Mouse (Mus musculus): ENCODE measurements around the gene Gm10073. TPM values are rescaled to one million over a fixed set of nuclear protein-coding genes. Genes with fewer than 3 reads are reported as not detected.

Gm10073 gene
- total and polyA plus RNA-seq, 2 experiments, result 12.4 to 64.6 TPM

GRCm38 (mm10) chr8:106556068-106556645, 17.1 kb downstream of the Gm10073 start:
- H3K9ac ChIP-seq (ENCODE audit: low read depth, low read length), result no peak overlapping the region
- no peaks in the 10 kb centered on the region for H3K79me2 ChIP-seq (ENCODE audit: control insufficient read depth, insufficient read depth, low read length)
- no peak for TF ChIP-seq POLR2A (IDR thresholded peaks at IDR 0.05; ENCODE audit: extremely low read depth, insufficient read depth, low read length)
- no peak for TF ChIP-seq CTCF (IDR thresholded peaks at IDR 0.05; ENCODE audit: low read depth, low read length)
- no peaks in the 10 kb centered on the region for H3K36me3 ChIP-seq (ENCODE audit: control insufficient read depth, insufficient read depth, low read length)
- no peak for DNase-seq (ENCODE audit: extremely low read depth, low read depth, low spot score)
- H3K4me1 ChIP-seq (ENCODE audit: control insufficient read depth, insufficient read depth, low read length), result no peaks in the 10 kb centered on the region
- no peak overlapping the region for H3K27ac ChIP-seq (replicated peaks; ENCODE audit: insufficient read depth, low read depth, low read length)
- no peak overlapping the region for H3K4me3 ChIP-seq (ENCODE audit: insufficient read depth, low read depth, low read length)
- 81% methylated on average over 5 of the region's 7 CpGs for WGBS
- H3K27me3 ChIP-seq (ENCODE audit: control insufficient read depth, insufficient read depth, low read length), result no peaks in the 10 kb centered on the region

GRCm38 (mm10) chr8:106554011-106554410, 19.2 kb downstream of the Gm10073 start:
- DNase-seq (ENCODE audit: extremely low read depth, low read depth, low spot score), result no peak
- Histone ChIP-seq H3K9ac (ENCODE audit: low read depth, low read length) (no peak overlapping the region), H3K4me3 (ENCODE audit: insufficient read depth, low read depth, low read length) (no peak overlapping the region), H3K4me1 (ENCODE audit: control insufficient read depth, insufficient read depth, low read length) (no peaks in the 10 kb centered on the region), H3K27me3 (ENCODE audit: control insufficient read depth, insufficient read depth, low read length) (no peaks in the 10 kb centered on the region), H3K79me2 (ENCODE audit: control insufficient read depth, insufficient read depth, low read length) (no peaks in the 10 kb centered on the region), H3K36me3 (ENCODE audit: control insufficient read depth, insufficient read depth, low read length) (no peaks in the 10 kb centered on the region), H3K27ac (replicated peaks; ENCODE audit: insufficient read depth, low read depth, low read length) (no peak overlapping the region)
- TF ChIP-seq CTCF (IDR thresholded peaks at IDR 0.05; ENCODE audit: low read depth, low read length), result peak; percentile 24; the same call in 1 of the 2 replicates
- TF ChIP-seq POLR2A (IDR thresholded peaks at IDR 0.05; ENCODE audit: extremely low read depth, insufficient read depth, low read length), result no peak
- WGBS, result 97% methylated on average over 5 of the region's 5 CpGs

DNA sequence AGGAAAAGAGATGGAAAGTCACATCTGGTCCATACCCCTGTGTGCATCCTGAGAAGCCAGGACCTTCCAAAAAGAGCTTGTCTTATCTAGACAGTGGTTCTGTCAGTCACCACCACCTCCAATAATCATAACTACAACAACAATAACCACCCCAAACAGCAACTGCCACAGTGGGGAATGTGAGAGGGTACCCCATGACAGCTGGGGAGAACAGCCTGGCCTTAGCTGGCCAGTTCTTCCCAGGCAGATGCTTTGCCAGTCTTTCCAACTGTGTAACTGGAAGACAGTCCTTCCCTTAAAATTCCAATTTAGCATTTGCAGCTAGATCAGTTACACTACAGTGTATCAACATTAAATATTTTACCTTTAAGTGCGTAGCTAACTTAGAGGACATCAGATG, 22.4 kb downstream of the Gm10073 start:
- Histone ChIP-seq H3K9ac (ENCODE audit: low read depth, low read length) (no peak overlapping the region), H3K79me2 (ENCODE audit: control insufficient read depth, insufficient read depth, low read length) (no peaks in the 10 kb centered on the region), H3K4me3 (ENCODE audit: insufficient read depth, low read depth, low read length) (no peak overlapping the region), H3K4me1 (ENCODE audit: control insufficient read depth, insufficient read depth, low read length) (no peaks in the 10 kb centered on the region), H3K27ac (replicated peaks; ENCODE audit: insufficient read depth, low read depth, low read length) (no peak overlapping the region), H3K36me3 (ENCODE audit: control insufficient read depth, insufficient read depth, low read length) (no peaks in the 10 kb centered on the region), H3K27me3 (ENCODE audit: control insufficient read depth, insufficient read depth, low read length) (no peaks in the 10 kb centered on the region)
- 100% methylated on average over 1 of the region's 1 CpGs for WGBS
- no peak for TF ChIP-seq CTCF (IDR thresholded peaks at IDR 0.05; ENCODE audit: low read depth, low read length)
- no peak for TF ChIP-seq POLR2A (IDR thresholded peaks at IDR 0.05; ENCODE audit: extremely low read depth, insufficient read depth, low read length)
- no peak for DNase-seq (ENCODE audit: extremely low read depth, low read depth, low spot score)

GRCm38 (mm10) chr8:106548366-106548936, 24.8 kb downstream of the Gm10073 start:
- 89% methylated on average over 10 of the region's 10 CpGs for WGBS

GRCm38 (mm10) chr8:106546746-106547145, 26.5 kb downstream of the Gm10073 start:
- DNase-seq (ENCODE audit: extremely low read depth, low read depth, low spot score), result no peak
- TF ChIP-seq POLR2A (IDR thresholded peaks at IDR 0.05; ENCODE audit: extremely low read depth, insufficient read depth, low read length) (no peak), CTCF (IDR thresholded peaks at IDR 0.05; ENCODE audit: low read depth, low read length) (no peak)
- H3K36me3 ChIP-seq (ENCODE audit: control insufficient read depth, insufficient read depth, low read length), result no peaks in the 10 kb centered on the region
- H3K9ac ChIP-seq (ENCODE audit: low read depth, low read length), result no peak overlapping the region
- H3K79me2 ChIP-seq (ENCODE audit: control insufficient read depth, insufficient read depth, low read length), result no peaks in the 10 kb centered on the region
- H3K27ac ChIP-seq (replicated peaks; ENCODE audit: insufficient read depth, low read depth, low read length), result no peak overlapping the region
- WGBS, result 84% methylated on average over 7 of the region's 7 CpGs
- no peaks in the 10 kb centered on the region for H3K4me1 ChIP-seq (ENCODE audit: control insufficient read depth, insufficient read depth, low read length)
- H3K4me3 ChIP-seq (ENCODE audit: insufficient read depth, low read depth, low read length), result no peak overlapping the region
- no peaks in the 10 kb centered on the region for H3K27me3 ChIP-seq (ENCODE audit: control insufficient read depth, insufficient read depth, low read length)

More at GRCm38 (mm10) chr8:106548366-106548936, 24.8 kb downstream of the Gm10073 start:
- DNase-seq (ENCODE audit: extremely low read depth, low read depth, low spot score), result no peak
- Histone ChIP-seq H3K36me3 (ENCODE audit: control insufficient read depth, insufficient read depth, low read length) (no peaks in the 10 kb centered on the region), H3K27ac (replicated peaks; ENCODE audit: insufficient read depth, low read depth, low read length) (no peak overlapping the region), H3K4me3 (ENCODE audit: insufficient read depth, low read depth, low read length) (no peak overlapping the region), H3K4me1 (ENCODE audit: control insufficient read depth, insufficient read depth, low read length) (no peaks in the 10 kb centered on the region), H3K9ac (ENCODE audit: low read depth, low read length) (no peak overlapping the region), H3K79me2 (ENCODE audit: control insufficient read depth, insufficient read depth, low read length) (no peaks in the 10 kb centered on the region), H3K27me3 (ENCODE audit: control insufficient read depth, insufficient read depth, low read length) (no peaks in the 10 kb centered on the region)
- no peak for TF ChIP-seq CTCF (IDR thresholded peaks at IDR 0.05; ENCODE audit: low read depth, low read length)
- no peak for TF ChIP-seq POLR2A (IDR thresholded peaks at IDR 0.05; ENCODE audit: extremely low read depth, insufficient read depth, low read length)

DNA sequence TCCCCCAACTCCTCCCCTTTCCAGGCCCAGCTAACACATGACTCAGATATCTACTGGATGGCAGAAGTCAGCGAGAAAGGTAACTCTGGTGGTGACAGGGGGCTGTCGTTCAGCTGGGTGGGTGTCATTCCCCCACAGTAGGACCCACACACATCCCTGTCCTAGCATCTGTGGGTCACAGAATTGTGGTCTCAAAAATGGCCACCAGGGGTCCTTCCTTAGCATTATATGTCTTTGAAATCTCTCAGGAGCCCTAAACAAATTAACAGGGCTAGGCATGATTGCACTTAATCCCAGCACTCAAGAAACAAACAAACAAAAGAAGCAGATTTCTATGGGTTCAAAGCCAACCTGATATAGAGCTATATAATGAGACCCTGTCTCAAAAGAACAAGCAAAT, 28.1 kb downstream of the Gm10073 start:
- H3K4me3 ChIP-seq (ENCODE audit: insufficient read depth, low read depth, low read length), result no peak overlapping the region
- no peak for TF ChIP-seq POLR2A (IDR thresholded peaks at IDR 0.05; ENCODE audit: extremely low read depth, insufficient read depth, low read length)
- 0 out of 2 replicates have a peak, but pooled peaks have one; percentile 4 for TF ChIP-seq CTCF (IDR thresholded peaks at IDR 0.05; ENCODE audit: low read depth, low read length)
- no peak overlapping the region for H3K27ac ChIP-seq (replicated peaks; ENCODE audit: insufficient read depth, low read depth, low read length)
- no peaks in the 10 kb centered on the region for H3K36me3 ChIP-seq (ENCODE audit: control insufficient read depth, insufficient read depth, low read length)
- no peak for DNase-seq (ENCODE audit: extremely low read depth, low read depth, low spot score)
- no peak overlapping the region for H3K9ac ChIP-seq (ENCODE audit: low read depth, low read length)
- WGBS, result 69% methylated on average over 2 of the region's 2 CpGs
- H3K79me2 ChIP-seq (ENCODE audit: control insufficient read depth, insufficient read depth, low read length), result no peaks in the 10 kb centered on the region
- H3K4me1 ChIP-seq (ENCODE audit: control insufficient read depth, insufficient read depth, low read length), result no peaks in the 10 kb centered on the region
- H3K27me3 ChIP-seq (ENCODE audit: control insufficient read depth, insufficient read depth, low read length), result no peaks in the 10 kb centered on the region

Measured in liver, adult 2 months (tissue).